Mouse (Mus musculus): Measurements from ENCODE around the gene Sorcs2.

Gene Sorcs2

DNA sequence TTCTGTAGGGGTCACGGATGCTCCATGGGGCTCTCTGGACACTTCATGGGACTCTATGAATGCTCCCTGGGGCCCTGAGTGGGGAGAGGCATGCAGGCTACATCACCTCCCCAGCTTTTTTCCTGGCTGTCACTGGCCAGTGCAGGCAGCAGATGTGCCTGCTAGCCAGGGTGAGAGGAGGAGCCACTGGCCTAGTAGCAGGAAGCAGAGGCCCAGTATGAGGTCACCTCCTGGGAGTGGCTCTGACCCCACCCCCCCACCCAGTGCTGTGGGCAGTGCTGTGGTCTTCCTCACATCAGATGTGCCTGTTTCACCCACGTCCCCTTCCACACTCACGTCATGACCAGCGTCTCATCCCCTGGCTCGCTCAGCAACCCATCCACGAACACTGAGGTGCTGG, 356.2 kb downstream of the Sorcs2 start:
- no peak for DNase-seq

DNA sequence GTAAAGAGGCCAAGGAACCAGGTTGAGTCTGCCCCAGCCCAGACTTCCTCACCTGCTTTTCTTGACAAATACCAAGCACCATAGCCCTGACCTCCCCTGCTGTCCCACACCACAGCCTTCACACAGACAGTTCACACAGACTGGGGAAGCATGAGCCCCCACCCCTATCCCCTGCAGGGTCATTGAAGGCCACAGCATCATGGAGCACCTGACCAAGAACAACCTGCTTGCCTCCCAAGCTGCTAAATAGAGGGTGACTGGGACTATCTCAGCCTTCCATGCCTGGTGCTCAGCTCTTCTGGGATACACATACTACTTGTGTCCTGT, 356.7 kb downstream of the Sorcs2 start:
- no peak for DNase-seq

DNA sequence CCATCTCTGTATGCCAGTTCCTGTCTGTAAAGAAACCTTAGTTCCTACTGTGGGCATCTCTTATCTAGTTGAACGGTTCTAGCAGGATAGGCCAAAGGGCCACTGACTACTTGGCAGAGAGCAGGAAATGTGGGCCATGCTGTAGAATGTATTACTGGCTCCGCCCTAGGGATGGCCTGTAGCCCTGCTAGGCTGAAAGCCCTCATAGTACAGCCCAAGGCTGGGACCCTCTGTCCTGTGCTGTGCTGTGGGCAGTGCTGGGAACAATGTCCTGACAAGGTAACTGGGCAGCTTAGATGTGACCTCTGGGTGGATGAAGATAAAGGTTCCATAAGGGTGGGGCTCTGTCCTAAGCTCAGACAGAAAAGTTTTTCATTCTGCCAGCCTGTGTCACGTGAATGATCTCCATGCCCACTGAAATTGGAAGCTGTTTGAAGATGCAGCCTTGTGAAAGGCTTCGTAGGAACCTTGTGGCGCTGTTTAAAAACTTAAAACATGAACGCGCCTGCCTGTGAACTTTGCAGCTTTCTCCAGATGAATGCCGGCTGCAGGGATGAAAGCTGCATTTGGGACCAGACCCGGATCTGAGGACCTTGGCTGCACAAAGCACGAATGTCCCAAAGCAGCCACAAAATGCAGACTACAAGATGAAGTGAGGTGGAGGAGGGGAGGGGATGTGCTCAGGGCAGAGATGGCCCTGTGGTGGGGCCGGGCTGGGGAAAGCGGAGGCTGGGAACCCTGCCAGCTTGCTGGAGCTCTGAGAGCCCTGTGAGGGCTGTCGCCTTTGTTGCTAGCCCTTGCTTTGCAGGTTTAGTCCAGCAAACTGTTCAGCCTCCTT, 357.3 kb downstream of the Sorcs2 start:
- DNase-seq: peak in 1 of 2 experiments; percentile 5

DNA sequence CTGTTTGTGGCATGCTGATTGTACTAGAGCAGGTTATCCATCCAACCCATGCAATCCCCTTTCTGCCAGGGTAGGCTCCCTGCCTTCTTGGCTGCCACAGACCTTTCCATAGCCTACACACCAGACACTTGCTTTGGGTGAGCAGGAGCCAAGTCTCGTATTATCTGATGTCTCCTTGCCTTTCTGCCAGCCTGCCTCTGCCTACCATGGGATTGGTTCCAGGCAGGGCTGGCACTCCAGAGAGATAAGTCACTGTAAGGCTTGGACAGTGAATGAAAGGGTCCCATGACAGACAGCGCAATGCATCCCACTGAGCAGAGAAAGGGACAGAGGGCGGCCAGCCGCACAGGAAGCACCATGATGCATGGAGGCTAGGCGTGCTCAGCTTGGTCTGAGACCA, 358.3 kb downstream of the Sorcs2 start:
- no peak for DNase-seq

DNA sequence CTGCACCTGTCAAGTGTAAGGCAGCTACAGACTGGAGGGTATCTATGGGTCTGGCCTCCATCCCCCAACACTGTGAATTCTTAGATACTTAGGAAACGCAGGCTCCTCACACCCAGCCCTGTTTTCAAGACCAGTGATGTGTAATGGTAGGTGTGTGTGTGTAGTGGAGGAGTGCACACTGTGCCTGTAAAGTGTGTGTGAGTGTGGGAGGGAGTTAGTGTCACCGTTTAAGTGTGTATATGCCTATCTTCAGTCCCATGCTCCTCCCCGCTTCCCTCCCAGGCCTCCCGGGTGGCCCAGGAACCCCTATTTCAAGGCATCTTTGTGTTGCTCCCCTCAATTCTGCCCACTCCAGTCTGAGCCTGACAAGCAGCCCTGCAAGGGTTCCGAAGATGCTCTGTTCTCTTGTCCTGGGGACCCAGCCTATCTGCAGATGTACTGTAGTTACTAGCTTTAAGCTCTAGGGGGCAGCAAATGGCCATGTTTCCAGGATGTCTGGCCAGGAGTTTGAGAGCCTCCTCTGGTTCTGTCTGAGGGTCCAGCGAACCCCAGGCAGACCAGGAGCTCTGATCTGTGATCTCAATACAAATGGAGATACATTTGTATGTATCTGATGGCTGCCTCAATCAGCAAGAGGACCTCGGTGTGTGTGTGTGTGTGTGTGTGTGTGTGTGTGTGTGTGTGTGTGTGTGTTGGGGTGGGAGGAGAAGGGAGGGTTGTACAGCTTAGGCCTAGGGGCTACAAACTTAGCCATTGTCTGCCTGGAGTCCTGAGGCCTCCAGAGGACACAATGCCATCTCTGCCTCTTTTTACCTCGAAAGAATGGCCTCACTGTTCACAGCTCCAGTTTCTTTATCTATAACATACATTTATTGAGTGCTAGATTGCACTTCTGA, 364.2 kb downstream of the Sorcs2 start:
- peak in 1 of 2 experiments; percentile 23 for DNase-seq

DNA sequence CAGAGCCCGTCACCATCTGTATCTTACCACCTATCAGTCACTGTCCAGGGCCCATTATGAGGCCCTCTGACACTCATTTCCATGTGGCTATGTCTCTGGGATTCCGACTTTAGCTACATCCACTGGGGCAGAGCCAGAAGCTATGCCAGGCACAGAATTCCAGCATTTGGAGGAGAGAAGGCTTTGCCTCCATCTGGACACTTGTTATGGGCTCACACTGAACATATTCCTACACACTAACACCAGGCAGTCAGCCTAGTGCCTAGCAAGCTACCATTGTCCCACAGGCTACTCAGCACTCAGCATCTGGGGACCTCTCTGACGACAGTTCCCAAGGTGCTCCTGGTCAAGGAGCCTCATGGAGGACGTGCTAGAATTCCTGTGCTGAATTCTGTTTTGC, 372.9 kb downstream of the Sorcs2 start:
- no peak for DNase-seq

DNA sequence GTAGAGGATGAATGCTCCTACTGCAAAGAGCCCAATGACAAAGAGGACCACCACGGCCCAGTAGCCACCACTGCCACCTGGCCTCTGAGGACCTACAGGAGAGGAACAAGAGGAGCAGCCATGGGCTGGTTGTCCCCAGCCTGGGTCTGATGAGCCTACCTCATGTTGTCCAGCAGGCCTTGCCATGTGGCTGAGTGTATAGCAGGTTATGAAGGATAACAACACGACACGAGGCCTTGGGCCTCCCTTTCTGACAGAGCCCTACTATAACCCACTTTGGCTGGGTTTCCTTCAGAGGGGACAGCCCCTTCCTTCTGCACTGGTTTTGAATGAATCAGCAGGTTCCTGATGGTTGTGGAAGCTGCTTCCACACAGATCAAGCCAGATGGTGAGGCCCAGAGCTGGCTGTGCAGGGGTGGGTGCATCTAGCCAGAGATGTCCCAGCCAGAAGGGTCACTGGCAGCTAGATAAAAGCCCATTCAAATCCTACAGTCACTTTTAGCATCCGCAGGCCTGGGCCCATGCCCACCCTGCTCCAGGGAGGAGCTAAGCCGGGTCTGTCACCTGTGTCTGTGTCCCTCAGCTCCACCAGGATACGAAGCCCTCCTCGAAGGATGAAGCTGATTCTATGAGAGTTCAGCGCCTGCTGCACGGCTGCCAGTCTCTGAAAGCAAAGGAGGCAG, 373.8 kb downstream of the Sorcs2 start:
- no peak for DNase-seq

DNA sequence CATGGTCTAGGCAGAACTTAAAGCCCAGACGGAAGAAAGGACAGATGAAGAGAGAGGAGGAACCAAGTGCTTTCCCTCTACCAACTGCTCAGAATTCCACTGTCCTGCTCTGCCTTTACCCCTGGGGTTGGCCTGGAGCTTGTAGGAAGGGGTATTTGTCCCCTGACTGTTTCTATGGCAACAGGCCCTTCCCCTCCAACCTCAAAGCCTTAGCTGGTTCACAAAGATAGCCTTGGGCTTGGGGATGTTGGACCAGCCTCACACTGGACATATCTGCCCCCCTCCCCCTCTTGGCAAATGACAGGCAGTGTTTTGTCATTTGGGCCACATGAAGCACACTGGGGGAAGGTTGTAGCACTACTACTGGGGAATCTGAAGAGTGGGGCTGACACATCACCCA, 375.6 kb downstream of the Sorcs2 start:
- no peak for DNase-seq

DNA sequence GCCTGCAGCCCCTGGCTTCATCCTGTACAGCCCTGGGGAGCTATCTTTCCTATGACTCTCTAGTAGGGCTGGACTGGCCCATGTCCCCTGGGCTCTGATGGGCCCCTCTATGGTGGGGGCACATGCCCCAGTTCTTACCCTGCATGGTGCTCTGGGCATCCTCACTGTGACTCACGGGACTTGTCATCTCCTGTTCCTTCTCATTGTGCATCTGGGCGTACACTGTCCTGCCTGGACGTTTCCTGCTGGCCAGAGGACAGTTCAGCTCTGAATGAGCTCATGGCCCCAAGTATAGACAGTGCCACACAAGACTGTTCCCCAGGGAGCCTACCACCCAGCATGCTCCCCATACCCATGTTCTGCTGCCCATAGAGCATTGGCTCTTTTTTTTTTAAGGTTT, 376.8 kb downstream of the Sorcs2 start:
- no peak for DNase-seq

DNA sequence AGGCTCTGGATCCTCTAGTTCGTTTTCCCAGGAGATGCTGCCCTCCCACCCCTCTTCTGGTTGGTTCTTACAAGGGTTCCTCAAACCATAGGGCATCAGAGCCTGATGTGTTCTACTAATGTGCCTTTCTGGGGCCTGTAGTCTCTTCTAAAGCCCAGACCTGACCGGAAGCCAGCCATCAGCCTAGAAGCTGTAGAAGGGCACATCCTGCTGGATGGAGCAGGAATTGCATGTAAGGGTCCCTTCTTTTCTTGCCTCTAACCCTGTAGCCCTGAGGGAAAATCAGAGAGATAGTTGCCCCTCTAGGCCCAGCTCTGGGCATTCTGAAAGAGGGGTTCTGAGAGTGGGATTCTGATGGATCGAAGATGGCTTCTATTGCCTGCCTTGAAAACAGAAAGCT, 379.6 kb downstream of the Sorcs2 start:
- DNase-seq: no peak

DNA sequence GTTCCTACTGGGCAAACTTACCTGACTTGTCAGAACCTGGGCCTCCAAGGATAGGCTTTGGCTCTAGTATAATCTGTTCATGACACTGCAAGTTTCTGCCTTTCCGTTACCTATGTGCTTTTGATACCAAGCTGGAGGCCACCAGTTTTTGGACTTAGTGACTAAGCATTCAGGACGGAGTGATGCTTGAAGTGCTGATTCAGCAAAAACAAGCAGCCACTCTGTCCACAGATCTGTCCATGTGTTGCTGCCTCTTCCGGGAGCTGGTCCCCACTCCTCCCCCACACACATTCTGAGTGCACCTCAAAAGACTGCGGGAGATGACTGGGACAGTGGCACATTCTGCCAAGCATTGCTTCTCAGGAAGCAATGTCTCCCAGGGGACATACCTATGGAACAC, 388.5 kb downstream of the Sorcs2 start:
- DNase-seq: no peak

DNA sequence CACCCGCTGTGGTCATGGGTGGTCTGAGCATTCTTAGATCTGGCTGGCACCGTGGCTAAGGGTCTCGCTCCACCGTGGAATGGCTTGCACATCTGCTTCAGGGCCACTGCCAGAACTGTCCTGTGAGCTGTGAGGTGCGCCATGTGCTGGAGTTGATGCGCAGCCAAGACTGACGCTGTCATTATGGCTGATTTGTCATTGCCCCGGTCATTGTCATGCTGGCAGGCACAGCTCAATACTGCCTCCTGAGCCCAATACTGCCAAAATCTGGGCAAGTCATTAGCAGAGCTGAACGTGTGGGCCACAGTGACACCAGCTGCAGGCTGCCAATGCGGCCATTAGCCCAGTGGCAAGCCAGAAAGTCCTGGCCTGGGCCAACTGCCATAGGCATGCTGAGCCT, 390.3 kb downstream of the Sorcs2 start:
- peak; percentile 35 to 41 for DNase-seq

DNA sequence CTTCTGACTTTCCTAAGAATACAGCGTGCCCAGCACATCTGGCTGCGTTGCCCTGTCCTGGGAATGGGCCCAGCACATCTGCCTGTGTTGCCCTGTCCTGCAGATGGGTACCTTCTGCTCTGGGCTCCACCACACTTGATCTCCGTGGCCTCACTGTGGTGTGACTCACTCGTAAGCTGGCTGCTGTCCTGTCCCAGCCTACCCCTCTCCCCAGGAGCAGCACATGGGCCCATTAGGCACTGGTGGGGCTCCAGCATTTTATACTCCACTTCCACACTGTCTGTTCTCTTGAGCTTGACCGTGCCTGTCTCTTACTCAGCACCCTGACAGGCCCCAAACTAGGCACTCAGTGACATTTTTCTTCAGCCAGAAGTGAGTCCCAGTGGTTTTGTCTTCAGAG, 391.4 kb downstream of the Sorcs2 start:
- no peak for DNase-seq

DNA sequence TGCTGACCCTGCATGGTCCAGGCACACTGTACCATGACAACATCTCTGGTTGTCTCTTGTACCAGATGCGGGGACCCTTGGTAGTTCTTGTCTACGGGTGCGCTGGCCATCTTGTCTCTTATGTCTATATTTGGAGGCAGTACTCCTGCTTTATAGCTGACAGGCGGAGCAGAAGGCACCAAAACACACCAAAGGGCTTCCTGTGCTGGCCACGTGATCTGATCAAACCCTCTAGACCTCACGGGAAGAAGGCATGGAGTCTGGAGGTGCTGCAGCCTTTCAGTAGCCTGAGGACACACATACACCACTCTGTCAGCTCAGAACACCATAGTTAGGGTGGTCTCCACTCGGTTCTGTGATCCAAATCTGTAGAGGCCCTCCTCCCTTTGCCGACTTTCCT, 391.8 kb downstream of the Sorcs2 start:
- DNase-seq: no peak

DNA sequence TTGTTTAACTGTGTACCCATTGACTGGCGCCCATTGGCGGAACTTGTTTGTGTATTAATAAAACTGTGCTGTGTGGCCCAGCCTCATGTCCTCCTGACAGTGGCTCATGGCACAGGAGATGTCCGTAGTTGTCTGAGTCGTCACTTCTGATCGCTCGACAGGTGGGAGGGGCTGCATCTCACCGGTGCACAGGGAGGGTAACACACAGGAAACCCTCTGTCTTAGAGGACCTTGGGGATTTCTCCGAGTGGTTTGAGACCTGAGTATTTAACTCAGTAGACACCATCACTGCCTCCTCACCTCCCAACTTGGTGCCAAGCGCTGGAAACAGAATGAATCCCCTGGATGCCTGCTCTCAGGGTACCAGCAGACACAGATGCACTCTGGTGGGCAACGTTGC, 394.1 kb downstream of the Sorcs2 start:
- DNase-seq: no peak

DNA sequence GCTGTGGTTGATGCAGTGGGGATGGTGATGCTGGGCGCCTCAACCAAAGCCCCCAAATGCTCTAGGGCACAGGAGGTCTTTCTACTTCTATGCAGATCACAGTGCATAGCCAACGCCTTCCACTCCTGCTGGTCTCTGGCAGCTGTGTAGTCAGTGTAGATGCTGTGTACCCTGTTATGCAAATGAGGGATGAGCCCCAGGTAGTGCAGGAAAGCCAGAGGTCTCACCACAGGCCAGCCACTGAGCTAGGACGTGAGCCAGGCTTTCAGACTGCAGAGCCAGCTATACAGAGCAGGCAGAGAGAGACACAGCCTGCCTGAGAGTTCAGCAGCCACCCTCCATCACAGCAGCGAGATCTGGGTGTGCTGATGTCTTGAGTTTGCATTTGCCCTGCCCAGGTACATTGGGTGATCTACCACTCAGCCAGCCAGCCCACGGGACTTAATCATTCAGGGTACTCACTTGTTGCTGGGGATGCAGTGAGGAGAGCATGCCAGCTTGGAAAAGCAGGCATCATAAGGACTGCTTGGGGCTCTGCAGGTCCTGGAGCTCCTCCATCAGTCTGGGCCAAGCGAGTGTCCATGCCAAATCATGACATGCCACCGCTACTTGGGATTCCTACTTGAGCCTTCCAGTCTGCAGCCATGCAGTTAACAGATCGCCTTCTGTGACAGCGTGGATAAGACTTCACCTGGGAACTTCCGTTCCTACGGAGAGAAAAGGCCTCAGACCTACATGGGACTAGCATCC, 407.8 kb downstream of the Sorcs2 start:
- peak; percentile 50 to 71 for DNase-seq

DNA sequence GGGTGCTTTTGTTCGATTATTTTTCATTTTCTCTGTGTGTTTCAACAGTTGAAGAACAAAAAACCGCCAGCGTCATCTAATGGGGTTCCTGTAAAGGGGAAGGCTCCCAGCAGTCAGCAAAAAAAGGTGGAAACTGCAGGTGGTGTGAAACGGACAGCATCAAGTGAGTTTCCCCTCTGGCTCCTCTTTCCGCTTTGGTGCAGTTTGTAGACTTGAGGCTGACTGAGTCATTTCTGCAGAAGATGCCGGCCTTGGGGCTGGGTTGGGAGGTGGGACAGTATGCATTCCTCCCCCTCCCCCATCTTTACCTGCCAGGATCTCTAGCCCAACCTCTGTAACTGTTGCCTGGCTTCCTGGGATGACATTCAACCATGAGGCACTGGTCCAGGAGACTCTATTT, 408.4 kb downstream of the Sorcs2 start:
- DNase-seq: no peak

DNA sequence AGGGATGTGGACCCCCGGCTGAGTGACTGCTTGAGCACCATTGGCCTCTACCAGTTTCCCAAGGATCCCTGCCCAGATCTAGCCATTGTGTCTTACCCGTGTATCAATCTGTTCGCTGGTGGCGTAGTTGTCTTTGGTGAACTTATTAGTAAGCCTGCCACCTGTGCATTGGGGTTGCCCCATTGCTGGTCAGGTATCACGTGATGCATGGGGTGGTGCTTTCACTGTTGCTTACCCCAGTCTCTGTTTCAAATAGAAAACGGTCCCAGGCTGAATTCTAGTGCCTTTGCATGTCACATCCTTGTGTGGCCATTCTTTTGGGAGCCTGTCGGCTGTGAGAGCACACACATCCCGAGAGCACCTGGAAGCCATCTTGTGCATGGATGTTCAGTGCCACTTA, 409.9 kb downstream of the Sorcs2 start:
- DNase-seq: no peak

DNA sequence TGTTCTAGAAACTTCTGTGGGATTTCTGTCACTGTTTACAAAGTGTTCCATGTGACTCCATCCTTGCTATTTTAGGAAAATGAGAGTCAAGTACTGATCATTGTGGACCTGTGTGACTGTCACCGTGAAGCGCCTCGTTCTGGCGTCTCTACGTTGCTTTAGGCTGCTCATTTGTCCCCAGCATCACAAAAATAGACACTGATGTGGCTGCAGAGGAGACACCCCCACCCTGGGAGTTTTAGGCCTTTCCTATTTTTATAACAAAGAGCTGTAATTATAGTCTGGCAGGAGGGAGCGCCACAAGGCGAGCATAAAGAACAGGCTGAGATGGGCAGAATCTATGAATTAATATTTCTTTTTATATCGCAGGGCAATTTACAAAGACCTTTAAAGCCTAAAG, 412.3 kb downstream of the Sorcs2 start:
- no peak for DNase-seq

DNA sequence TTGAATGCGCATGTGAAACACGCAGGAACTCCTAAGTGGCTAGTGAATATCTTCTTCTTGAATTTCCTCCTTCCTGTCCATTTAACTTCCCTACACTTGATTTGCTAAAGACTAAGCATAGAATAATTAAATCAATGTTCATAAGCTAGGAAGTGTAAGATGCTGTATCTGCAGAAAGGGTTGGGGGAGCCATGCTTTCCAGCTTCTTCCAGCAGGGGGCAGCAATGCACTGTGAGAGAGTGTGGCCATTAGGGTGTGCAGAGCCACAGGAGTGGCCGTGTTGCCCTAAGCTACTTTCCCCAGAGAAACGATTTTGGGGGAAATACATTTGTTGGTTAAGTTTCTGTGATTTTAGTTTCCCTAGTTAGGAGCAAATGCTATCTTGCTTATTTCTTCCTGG, 416.0 kb downstream of the Sorcs2 start:
- peak; percentile 72 to 80 for DNase-seq

DNA sequence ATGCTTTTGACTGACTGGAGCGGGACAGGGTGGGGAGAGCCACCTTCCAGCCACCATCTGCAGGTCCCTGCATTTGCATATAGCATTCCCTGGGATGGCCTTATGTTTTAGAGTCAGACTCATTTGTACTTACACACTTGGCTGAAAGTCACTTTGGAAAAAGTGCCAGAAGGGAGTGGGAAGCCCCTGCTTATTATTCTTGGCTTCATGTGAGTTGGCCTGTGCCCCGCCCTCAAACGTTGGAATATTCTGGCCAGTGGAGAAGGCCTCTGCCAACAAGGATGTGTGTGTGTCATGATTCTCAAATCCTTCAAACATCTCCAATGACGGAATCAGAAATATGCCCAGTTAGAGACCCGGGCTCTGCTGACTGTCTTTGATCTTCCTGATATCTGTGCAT, 416.6 kb downstream of the Sorcs2 start:
- no peak for DNase-seq

DNA sequence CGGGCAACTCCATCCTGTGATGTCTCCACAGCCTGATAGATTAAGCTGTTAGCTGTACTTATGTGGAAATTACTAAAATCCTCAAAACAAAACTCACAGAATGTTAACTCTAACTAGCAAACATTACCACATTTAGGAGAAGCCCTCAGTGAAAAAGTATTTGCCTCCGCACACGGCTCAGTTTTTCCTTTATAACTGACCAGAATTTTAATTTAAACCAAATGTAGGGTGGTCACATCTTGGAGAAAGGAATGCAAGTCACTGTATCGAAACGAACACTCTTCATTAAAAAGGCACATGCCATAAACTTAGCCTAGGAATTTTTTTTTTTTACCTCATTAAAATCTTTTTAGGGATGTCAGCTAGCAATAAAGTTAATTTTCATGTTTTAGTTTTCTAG, 417.4 kb downstream of the Sorcs2 start:
- no peak for DNase-seq

DNA sequence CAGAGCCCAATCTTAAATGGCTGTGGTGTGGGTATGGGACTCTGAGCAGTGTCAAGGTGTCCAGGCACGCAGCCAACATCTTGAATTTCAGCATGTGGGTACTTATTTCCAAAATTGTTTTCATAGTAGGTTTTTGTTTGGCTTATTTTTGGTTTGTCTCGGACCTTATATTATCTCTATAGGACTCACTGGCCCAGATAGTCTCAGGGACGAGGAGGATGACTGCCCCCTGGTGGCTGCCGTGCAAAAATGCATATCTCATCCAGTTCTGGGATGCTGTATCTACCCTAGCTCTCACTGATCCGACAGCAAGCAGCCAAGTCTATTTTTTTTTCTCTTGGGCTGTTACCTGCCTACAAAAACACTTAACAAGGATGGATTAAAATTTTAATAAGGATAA, 422.3 kb downstream of the Sorcs2 start:
- DNase-seq: peak; percentile 62 to 68
